Mouse (Mus musculus) central nervous system, embryonic 11.5 days (tissue): ENCODE measurements around the gene Sema3g. TPM values are rescaled to one million over a fixed set of nuclear protein-coding genes. Genes with fewer than 3 reads are reported as not detected.

Experiments used
- polyA plus RNA-seq: library from polyadenylated mRNA; depleted of rRNA; stranded (reverse); fragments of >200 nt; gene quantifications from 2 replicates; pipeline ENCODE4 v1.2.3, GENCODE M21; 2012; rRNA removed

The Sema3g gene
- polyA plus RNA-seq: 2.8 TPM in 2 replicates

DNA sequence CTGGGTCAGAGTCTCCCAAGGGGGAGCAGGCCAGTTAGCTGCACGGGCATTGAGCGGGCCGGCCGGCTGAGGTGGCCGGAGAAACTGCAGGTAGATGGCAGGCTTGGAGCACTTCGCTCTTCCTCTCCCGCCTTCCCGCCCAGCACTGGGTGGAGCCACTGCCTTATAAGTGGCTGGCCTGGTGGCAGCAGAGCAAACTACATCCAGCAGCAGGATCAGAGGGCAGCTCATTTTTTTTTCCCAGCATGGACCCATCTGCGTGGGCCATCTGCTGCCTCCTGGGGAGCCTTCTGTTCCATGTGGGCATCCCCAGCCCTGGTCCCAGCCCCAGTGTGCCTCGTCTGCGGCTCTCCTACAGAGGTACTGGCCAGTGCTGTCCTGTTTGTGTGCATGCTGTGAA lies at the start of gene Sema3g:
Sema3g (plus strand) TSS at position 195 of the 400 bp plus-strand sequence.

DNA sequence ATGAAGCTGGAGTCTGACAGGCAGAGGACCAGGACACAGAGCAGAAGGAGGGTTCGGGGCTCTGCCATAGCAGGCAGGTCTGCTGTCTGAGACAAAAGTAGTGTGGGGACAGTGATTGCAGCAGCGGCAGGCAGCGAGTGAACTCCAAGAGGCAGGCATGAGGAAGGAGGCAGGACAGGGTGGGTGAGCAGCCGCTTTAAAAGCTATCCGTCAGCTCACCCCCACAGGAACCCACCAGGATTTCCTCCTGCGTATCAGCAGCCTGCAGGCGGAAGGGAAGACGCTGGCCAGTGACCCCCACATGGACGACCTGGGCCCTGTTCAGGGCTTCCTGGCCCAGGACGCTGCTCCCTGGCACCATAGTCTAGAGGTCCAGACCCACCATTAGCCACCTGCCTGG lies 49.2 kb upstream of the Sema3g start, which contains the start of gene Stab1:
Stab1 (minus strand) TSS at position 217 of the 400 bp plus-strand sequence.

DNA sequence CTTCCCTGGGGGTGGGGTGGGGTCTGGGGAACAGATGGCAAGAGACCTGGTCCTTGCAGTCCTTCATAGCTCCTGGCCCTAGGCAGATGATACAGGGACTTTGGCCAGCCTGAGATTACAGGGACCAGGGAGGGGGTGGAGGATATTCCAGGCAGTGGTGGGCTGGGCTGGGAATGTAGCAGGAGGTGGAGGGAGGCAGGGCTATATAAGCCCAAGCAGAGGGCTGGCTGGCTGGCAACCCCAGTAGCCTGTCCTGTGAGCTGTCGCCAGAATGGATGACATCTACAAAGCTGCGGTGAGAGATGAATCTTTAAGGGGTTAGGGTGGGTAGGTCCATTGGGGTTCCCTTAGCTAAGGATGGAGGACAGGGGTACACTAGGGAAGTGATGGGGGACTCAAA lies 9.6 kb upstream of the Sema3g start, which contains the start of gene Tnnc1:
Tnnc1 (plus strand) TSS at position 229 of the 400 bp plus-strand sequence.

DNA sequence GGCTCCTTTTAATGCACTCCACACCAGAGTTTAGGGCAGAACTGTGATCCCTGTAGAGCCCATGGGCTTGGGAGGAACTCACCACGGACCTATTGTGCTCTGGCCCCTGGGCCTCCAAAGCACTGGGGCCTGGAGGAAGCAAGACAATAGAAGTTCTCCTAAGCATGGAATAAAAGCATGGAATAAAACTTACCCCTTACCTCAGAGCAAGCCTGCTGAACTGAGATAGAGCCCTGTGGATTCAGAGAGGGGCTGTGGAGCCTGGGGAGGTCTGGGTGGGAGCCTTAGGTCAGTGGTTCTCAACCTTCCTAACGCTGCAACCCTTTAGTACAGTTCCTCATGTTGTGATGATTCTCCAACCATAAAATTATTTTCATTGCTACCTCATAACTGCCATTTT lies 814 bp upstream of the Sema3g start, which contains the start of gene Nisch:
Nisch (minus strand) TSS at position 101 of the 400 bp plus-strand sequence.

DNA sequence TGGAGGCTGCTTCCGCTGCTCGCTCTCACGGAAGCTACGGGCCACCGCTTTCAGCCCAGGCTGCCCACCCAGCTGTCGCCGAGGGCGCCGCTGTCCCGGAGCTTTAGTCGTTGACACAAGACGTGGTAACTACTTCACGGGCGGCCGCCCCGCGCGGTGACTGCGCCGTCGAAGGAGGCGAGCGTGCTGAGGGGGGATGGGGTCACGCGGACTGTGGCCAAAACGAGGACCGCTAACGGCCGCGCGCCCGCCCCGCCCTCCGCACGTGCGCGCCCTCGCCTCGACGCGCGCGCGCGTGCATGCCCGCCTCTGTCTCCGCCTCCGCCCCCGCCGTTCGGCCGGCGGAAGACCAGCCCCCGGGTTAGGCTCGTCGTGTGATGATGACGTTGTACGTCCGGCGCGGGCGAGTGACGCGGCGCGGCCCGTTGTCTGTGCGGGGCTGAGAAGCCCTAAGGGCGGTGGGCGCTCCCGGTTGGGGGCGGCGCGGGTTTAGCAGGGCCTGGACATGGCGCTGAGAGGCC lies 33.5 kb downstream of the Sema3g start, which contains the start of the genes Phf7 and Bap1:
Phf7 (minus strand) TSS at position 234 of the 521 bp plus-strand sequence.
Bap1 (plus strand) TSS at position 367 of the 521 bp plus-strand sequence.

Other genes with a start within 250 kb of the Sema3g start
- 58.9 and 97.6 TPM in 2 replicates for gene Glt8d1, start 216.5 kb upstream of the Sema3g start, polyA plus RNA-seq
- gene Spcs1, start 216.2 kb upstream of the Sema3g start, polyA plus RNA-seq: 128 and 218 TPM in 2 replicates
- 44.9 and 53.0 TPM in 2 replicates for gene Pbrm1, start 198.7 kb upstream of the Sema3g start, polyA plus RNA-seq
- gene Gnl3, start 198.7 kb upstream of the Sema3g start, polyA plus RNA-seq: 134 and 186 TPM in 2 replicates
- 26.7 and 44.6 TPM in 2 replicates for gene Smim4, start 88.9 kb upstream of the Sema3g start, polyA plus RNA-seq
- 300 and 453 TPM in 2 replicates for gene Nt5dc2, start 86.8 kb upstream of the Sema3g start, polyA plus RNA-seq
- 30.1 and 34.2 TPM in 2 replicates for gene Stab1, start 49.2 kb upstream of the Sema3g start, polyA plus RNA-seq
- 123 and 136 TPM in 2 replicates for gene Tnnc1, start 9.5 kb upstream of the Sema3g start, polyA plus RNA-seq
- gene Nisch, start 914 bp upstream of the Sema3g start, polyA plus RNA-seq: 453 and 485 TPM in 2 replicates
- gene Phf7, start 33.5 kb downstream of the Sema3g start, polyA plus RNA-seq: 6.4 and 9.1 TPM in 2 replicates
- 111 and 112 TPM in 2 replicates for gene Bap1, start 33.6 kb downstream of the Sema3g start, polyA plus RNA-seq
- 5.2 and 7.9 TPM in 2 replicates for gene Dnah1, start 106.0 kb downstream of the Sema3g start, polyA plus RNA-seq
- 26.4 and 42.8 TPM in 2 replicates for gene Capn7, start 118.8 kb downstream of the Sema3g start, polyA plus RNA-seq
- gene Sh3bp5, start 218.2 kb downstream of the Sema3g start, polyA plus RNA-seq: 46.0 and 69.5 TPM in 2 replicates